Mouse (Mus musculus): ENCODE results near the gene Tead2. TPM values are rescaled to one million over a fixed set of nuclear protein-coding genes. Genes with fewer than 3 reads are reported as not detected.

The Tead2 gene
- polyA plus RNA-seq, 2 experiments from 2014 or later = 4.5 to 5.4 TPM

DNA sequence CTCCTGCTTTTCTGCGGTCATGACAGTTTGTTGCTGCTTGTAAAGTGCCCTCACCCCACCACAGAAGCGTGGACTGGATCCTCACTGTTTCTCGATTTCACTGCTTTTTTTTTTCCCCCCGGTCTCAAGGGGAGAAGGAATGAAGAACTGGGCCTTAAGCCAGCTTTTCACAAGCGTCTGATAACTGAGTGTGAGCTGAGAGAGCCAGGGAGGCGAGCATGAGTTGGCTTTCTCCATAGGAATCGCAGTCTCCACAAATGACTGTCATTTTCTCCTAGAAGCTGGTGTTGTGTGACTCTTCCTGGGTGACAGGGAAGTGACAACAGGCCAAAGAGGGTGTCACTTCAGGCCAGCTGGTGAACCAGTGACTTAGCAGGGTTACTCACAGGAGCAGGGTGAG, 46.7 kb downstream of the Tead2 start:
- ATAC-seq = no peak

- no peak for ATAC-seq
Observed at GRCm38 (mm10) chr7:45263006-45263607, 47.6 kb downstream of the Tead2 start.

- ATAC-seq = no peak
Observed at GRCm38 (mm10) chr7:45264348-45264747, 48.8 kb downstream of the Tead2 start.

DNA sequence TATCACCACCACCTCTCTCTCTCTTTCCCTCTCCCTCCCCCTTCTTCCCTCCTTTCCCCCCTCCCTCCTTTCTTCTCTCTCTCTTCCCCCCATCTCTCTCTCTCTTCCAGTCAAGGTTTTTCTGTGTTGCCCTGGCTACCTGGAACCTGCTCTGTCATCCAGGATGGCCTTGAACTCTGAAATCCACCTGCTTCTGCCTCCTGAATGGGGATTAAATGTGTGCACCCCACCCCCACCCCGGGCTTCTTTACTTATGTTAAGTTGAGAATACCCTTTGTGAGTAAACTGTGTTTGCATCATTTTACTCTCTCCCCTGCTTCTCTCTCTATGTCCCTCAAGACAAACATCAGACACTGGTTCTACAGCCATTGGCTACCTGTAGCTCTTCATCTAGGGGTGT, 50.0 kb downstream of the Tead2 start:
- no peak for ATAC-seq

GRCm38 (mm10) chr7:45272786-45273412, 57.3 kb downstream of the Tead2 start:
- no peak for ATAC-seq

DNA sequence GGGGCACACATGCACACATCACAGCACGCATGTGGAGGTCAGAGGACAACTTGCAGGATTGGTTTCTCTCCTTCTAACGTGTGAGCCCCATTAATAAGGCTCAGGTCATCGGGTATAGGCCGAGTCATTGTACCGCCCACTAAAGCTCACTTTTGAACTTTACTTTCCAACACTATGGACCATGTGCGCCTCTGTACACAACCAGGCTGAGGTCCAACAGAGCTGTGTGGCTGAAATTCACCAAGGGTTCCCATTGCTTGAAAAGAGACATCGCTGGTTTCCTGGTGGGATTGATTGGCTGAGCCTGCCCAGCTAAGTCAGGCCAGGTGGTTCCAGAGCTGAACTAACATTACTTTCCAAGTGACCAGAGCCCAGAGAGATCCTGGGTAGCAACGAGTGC, 58.1 kb downstream of the Tead2 start:
- no peak for ATAC-seq

DNA sequence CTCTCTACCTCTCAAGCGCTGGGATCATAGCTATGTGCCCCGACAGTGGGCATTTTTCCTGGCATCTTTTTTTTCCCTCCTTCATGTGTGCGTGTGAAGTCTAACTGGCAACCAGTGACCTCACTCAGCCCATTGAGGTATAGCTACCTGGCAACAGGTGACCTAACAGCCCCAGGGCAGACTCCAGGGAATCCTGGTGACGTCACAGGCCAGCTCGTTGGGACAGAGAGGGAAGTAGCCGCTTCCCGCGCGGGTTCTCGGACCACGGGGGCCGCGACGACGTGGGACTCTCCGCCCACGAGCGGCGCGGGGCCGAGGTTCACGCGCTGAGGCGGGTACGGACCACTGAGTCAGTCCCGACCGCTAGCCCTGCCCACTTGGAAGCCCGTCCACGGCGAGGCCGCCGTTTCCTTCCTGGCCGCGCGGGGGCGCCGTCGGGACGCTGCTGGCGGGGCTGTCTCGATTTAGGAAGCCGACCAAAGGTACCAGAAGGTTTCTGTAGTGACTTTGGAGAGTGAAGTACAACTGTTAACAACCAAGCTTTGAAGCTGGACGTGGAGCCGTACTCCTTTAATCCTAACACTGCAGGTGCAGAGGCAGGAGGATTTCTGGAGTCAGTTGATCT, 61.7 kb downstream of the Tead2 start, which contains the start of gene Slc6a21:
Gene Slc6a21, plus strand, starts transcription at position 378 of the 625 bp plus-strand sequence.
- ATAC-seq = peak; percentile 64

Other genes starting within 250 kb of the Tead2 start
- gene Cpt1c, start 240.9 kb upstream of the Tead2 start, polyA plus RNA-seq (2017; shearing (Covaris generic)) = under 1 TPM; 0.36 to 0.92 TPM
- 100 to 1,000 TPM in 1 of 2 experiments, 10 to 100 TPM in 1; 39.7 to 114 TPM for gene Prmt1, start 229.2 kb upstream of the Tead2 start, polyA plus RNA-seq (2017; shearing (Covaris generic))
- 100 to 1,000 TPM; 117 to 147 TPM for gene Irf3, start 218.1 kb upstream of the Tead2 start, polyA plus RNA-seq (2017; shearing (Covaris generic))
- gene Bcl2l12, start 217.0 kb upstream of the Tead2 start, polyA plus RNA-seq (2017; shearing (Covaris generic)) = 10 to 100 TPM; 23.6 to 30.1 TPM
- gene Scaf1, start 199.4 kb upstream of the Tead2 start, polyA plus RNA-seq (2017; shearing (Covaris generic)) = 1 to 10 TPM; 7.0 to 9.3 TPM
- 1 to 10 TPM; 2.0 to 3.9 TPM for gene Rras, start 197.8 kb upstream of the Tead2 start, polyA plus RNA-seq (2017; shearing (Covaris generic))
- 10 to 100 TPM; 10.8 to 10.9 TPM for gene Prr12, start 162.9 kb upstream of the Tead2 start, polyA plus RNA-seq (2017; shearing (Covaris generic))
- 100 to 1,000 TPM; 158 to 199 TPM for gene Nosip, start 153.3 kb upstream of the Tead2 start, polyA plus RNA-seq (2017; shearing (Covaris generic))
- 1 to 10 TPM; 1.7 to 2.8 TPM for gene Prrg2, start 153.1 kb upstream of the Tead2 start, polyA plus RNA-seq (2017; shearing (Covaris generic))
- 10 to 100 TPM in 1 of 2 experiments, 1 to 10 TPM in 1; 7.6 to 66.3 TPM for gene Rcn3, start 123.5 kb upstream of the Tead2 start, polyA plus RNA-seq (2017; shearing (Covaris generic))
- gene Fcgrt, start 111.9 kb upstream of the Tead2 start, polyA plus RNA-seq (2017; shearing (Covaris generic)) = 1 to 10 TPM; 2.3 to 3.8 TPM
- 1,000 to 10,000 TPM; 3,755 to 5,441 TPM for gene Rps11, start 91.3 kb upstream of the Tead2 start, polyA plus RNA-seq (2017; shearing (Covaris generic))
- 1,000 to 10,000 TPM; 5,632 to 7,602 TPM for gene Rpl13a, start 87.0 kb upstream of the Tead2 start, polyA plus RNA-seq (2017; shearing (Covaris generic))
- gene Gm45713, start 79.5 kb upstream of the Tead2 start, polyA plus RNA-seq (2017; shearing (Covaris generic)) = not detected
- gene Flt3l, start 79.3 kb upstream of the Tead2 start, polyA plus RNA-seq (2017; shearing (Covaris generic)) = 10 to 100 TPM; 89.0 to 91.7 TPM
- 10 to 100 TPM; 40.4 to 50.6 TPM for gene Pih1d1, start 61.5 kb upstream of the Tead2 start, polyA plus RNA-seq (2017; shearing (Covaris generic))
- gene Aldh16a1, start 61.2 kb upstream of the Tead2 start, polyA plus RNA-seq (2017; shearing (Covaris generic)) = 10 to 100 TPM; 16.5 to 27.2 TPM
- gene Slc17a7, start 51.8 kb upstream of the Tead2 start, polyA plus RNA-seq (2017; shearing (Covaris generic)) = not detected
- not detected for gene Gfy, start 36.2 kb upstream of the Tead2 start, polyA plus RNA-seq (2017; shearing (Covaris generic))
- not detected for gene Pth2, start 34.8 kb upstream of the Tead2 start, polyA plus RNA-seq (2017; shearing (Covaris generic))
- gene Ccdc155, start 10.9 kb upstream of the Tead2 start, polyA plus RNA-seq (2017; shearing (Covaris generic)) = not detected
- 10 to 100 TPM; 16.1 to 22.9 TPM for gene Dkkl1, start 3.6 kb upstream of the Tead2 start, polyA plus RNA-seq (2017; shearing (Covaris generic))
- 100 to 1,000 TPM; 473 to 666 TPM for gene Cd37, start 23.4 kb downstream of the Tead2 start, polyA plus RNA-seq (2017; shearing (Covaris generic))
- gene Slc6a16, start 25.3 kb downstream of the Tead2 start, polyA plus RNA-seq (2017; shearing (Covaris generic)) = not detected
- not detected for gene Slc6a21, start 61.8 kb downstream of the Tead2 start, polyA plus RNA-seq (2017; shearing (Covaris generic))
- gene Trpm4, start 118.0 kb downstream of the Tead2 start, polyA plus RNA-seq (2017; shearing (Covaris generic)) = 10 to 100 TPM; 11.7 to 15.9 TPM
- gene Hrc, start 119.5 kb downstream of the Tead2 start, polyA plus RNA-seq (2017; shearing (Covaris generic)) = not detected
- not detected for gene Ppfia3, start 151.3 kb downstream of the Tead2 start, polyA plus RNA-seq (2017; shearing (Covaris generic))
- not detected for gene Lin7b, start 154.8 kb downstream of the Tead2 start, polyA plus RNA-seq (2017; shearing (Covaris generic))
- gene Snrnp70, start 180.0 kb downstream of the Tead2 start, polyA plus RNA-seq (2017; shearing (Covaris generic)) = 100 to 1,000 TPM in 1 of 2 experiments, 10 to 100 TPM in 1; 82.1 to 130 TPM
- not detected for gene Kcna7, start 189.9 kb downstream of the Tead2 start, polyA plus RNA-seq (2017; shearing (Covaris generic))
- not detected for gene Ntf5, start 197.9 kb downstream of the Tead2 start, polyA plus RNA-seq (2017; shearing (Covaris generic))
- gene Lhb, start 205.1 kb downstream of the Tead2 start, polyA plus RNA-seq (2017; shearing (Covaris generic)) = not detected
- 10 to 100 TPM in 1 of 2 experiments, 1 to 10 TPM in 1; 9.2 to 18.2 TPM for gene Gys1, start 219.1 kb downstream of the Tead2 start, polyA plus RNA-seq (2017; shearing (Covaris generic))
- gene Ruvbl2, start 222.3 kb downstream of the Tead2 start, polyA plus RNA-seq (2017; shearing (Covaris generic)) = 10 to 100 TPM; 41.9 to 51.9 TPM
- 1,000 to 10,000 TPM; 1,962 to 2,374 TPM for gene Ftl1, start 244.1 kb downstream of the Tead2 start, polyA plus RNA-seq (2017; shearing (Covaris generic))